ENCODE assay signal across 20 mouse cellular contexts in the genomic region with DNA sequence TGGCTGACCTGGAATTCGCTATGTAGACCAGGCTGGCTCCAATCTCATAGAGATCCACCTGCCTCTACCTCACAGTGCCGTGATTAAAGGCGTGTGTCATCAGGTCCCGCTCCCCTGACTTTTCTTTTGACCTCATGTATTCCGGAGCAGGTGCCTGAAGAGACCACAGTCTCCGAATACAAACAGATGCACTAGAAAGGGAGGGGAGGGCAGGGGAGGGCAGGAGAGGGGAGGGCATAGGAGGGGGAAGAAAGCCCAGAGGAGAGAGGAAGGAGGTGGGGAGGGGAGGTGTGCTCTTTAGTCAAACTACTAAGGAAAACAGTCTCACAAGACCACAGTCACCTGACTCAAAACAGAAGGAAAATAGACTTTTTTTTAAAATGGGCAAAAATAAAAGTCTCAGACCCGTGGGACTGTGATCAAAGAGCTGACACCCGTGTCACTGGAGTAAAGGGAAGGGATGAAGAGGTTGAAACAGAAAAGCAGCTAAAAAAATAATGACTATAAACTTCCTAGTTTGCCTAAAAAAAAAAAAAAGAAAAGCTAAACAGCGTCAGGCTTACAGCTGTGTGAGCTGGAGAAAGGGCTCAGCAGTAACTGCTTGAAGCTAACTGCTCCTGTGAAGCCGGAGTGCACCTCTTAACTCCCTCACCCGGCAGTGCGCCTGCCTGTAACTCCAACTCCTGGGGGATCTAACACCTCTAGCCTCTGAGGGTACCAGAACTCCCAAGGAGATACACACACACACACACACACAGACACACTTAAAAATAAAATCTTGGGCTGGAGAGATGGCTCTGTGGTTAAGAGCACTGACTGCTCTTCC. TPM values are rescaled to one million over a fixed set of nuclear protein-coding genes. Genes with fewer than 3 reads are reported as not detected.
DNase-seq lines count a peak whose midpoint lies in the region; ATAC-seq and TF ChIP-seq lines count a peak whose summit lies in the region.
"Had no signal": no experiment of that assay in that cellular context is flagged by ENCODE, and none has a peak within 500 bp of the region (broad histone marks: within the 10 kb centered on the region; RNA-seq: fewer than 3 reads in every experiment).

No protein-coding gene starts in this region.

- peak overlapping the region; percentile 69 for H3K27ac ChIP-seq in MEL (ENCODE audit: control insufficient read depth, low read depth, low read length)
- no peak overlapping the region for H3K27ac ChIP-seq in cerebellum, adult 2 months (ENCODE audit: insufficient read depth, low read length)
- H3K27ac ChIP-seq in kidney, embryonic 15.5 days, result no peak overlapping the region
- H3K27ac ChIP-seq: hindbrain, embryonic 12.5 days; layer of hippocampus, adult 2 months; left cerebral cortex, adult 2 months; limb, embryonic 10.5 days; midbrain, embryonic 12.5 days; neural tube, embryonic 15.5 days had no signal

- no peaks in the 10 kb centered on the region for H3K9me3 ChIP-seq in MEL (replicated peaks; ENCODE audit: insufficient read depth, low read length)
- H3K9me3 ChIP-seq in kidney, embryonic 15.5 days (replicated peaks), result no peaks in the 10 kb centered on the region
- H3K9me3 ChIP-seq: hindbrain, embryonic 12.5 days; neural tube, embryonic 15.5 days had no signal

- DNase-seq in CD4-positive, CD25-positive, alpha-beta regulatory T cell, adult 2 months (ENCODE audit: low read depth, low spot score), result peak; percentile 44
- peak; percentile 56 for DNase-seq in MEL (ENCODE audit: low read depth, low spot score)
- DNase-seq in naive thymus-derived CD4-positive, alpha-beta T cell, adult 2 months (ENCODE audit: low read depth), result peak; percentile 79
- peak; percentile 54 for DNase-seq in thymus, postnatal 25 days
- no peak for DNase-seq in cerebellum, adult 2 months
- no peak for DNase-seq in embryo, embryonic 9.5 days (ENCODE audit: extremely low spot score)
- DNase-seq: cerebellum, postnatal 14 days; heart, adult 18-20 months; lung, adult 2 months; lung, postnatal 4 days had no signal

- peaks cover 0 to 11% of the 10 kb centered on the region in 2 experiments; a peak in 2 of 4 replicates for H3K36me3 ChIP-seq in MEL (ENCODE audit: control insufficient read depth in 1 of 2, insufficient read depth in 2 of 2, low read length in 2 of 2)
- H3K36me3 ChIP-seq in kidney, embryonic 15.5 days, result no peaks in the 10 kb centered on the region
- H3K36me3 ChIP-seq: hindbrain, embryonic 12.5 days; limb, embryonic 10.5 days; midbrain, embryonic 12.5 days; neural tube, embryonic 15.5 days had no signal

- H3K4me3 ChIP-seq in MEL (ENCODE audit: control insufficient read depth in 1 of 2, insufficient read depth in 1 of 2, low read depth in 2 of 2, low read length in 2 of 2), result peak overlapping the region; percentile 57 to 67
- no peak overlapping the region for H3K4me3 ChIP-seq in cerebellum, adult 2 months (replicated peaks; ENCODE audit: insufficient read depth, low read depth, low read length)
- H3K4me3 ChIP-seq in kidney, embryonic 15.5 days (replicated peaks), result no peak overlapping the region
- H3K4me3 ChIP-seq: erythroblast, embryonic 14.5 days; hindbrain, embryonic 12.5 days; layer of hippocampus, adult 2 months; left cerebral cortex, adult 2 months; limb, embryonic 10.5 days; midbrain, embryonic 12.5 days; neural tube, embryonic 15.5 days had no signal

- TF ChIP-seq POLR2A in MEL (IDR thresholded peaks at IDR 0.05; ENCODE audit: control insufficient read depth in 1 of 2, insufficient read depth in 1 of 2, low read depth in 1 of 2, low read length in 2 of 2, poor library complexity in 1 of 2), result no peak
- no peak for TF ChIP-seq POLR2A in cerebellum, adult 2 months (IDR thresholded peaks at IDR 0.05; ENCODE audit: borderline replicate concordance, insufficient read depth, low read length)

- WGBS in cerebellum, adult 2 months, result 79% methylated on average over 12 of the region's 12 CpGs
- 63% methylated on average over 12 of the region's 12 CpGs for WGBS in kidney, embryonic 15.5 days

- no peak for ATAC-seq in kidney, embryonic 15.5 days (replicated peaks; ENCODE audit: low FRiP score)
- ATAC-seq: forebrain, embryonic 16.5 days had no signal

- H3K27me3 ChIP-seq in MEL (ENCODE audit: control insufficient read depth in 1 of 2, insufficient read depth in 2 of 2, low read length in 2 of 2), result no peaks in the 10 kb centered on the region
- no peaks in the 10 kb centered on the region for H3K27me3 ChIP-seq in cerebellum, adult 2 months (ENCODE audit: control insufficient read depth, insufficient read depth, low read length)
- no peaks in the 10 kb centered on the region for H3K27me3 ChIP-seq in kidney, embryonic 15.5 days
- H3K27me3 ChIP-seq: hindbrain, embryonic 12.5 days; midbrain, embryonic 12.5 days; neural tube, embryonic 15.5 days had no signal

- H3K4me1 ChIP-seq in MEL (ENCODE audit: control insufficient read depth in 1 of 2, insufficient read depth in 2 of 2, low read length in 2 of 2), result peaks cover 5 to 14% of the 10 kb centered on the region in 2 experiments
- H3K4me1 ChIP-seq in cerebellum, adult 2 months (ENCODE audit: control insufficient read depth, insufficient read depth, low read length), result no peaks in the 10 kb centered on the region
- peaks cover 25% of the 10 kb centered on the region for H3K4me1 ChIP-seq in kidney, embryonic 15.5 days
- H3K4me1 ChIP-seq: hindbrain, embryonic 12.5 days; midbrain, embryonic 12.5 days; neural tube, embryonic 15.5 days had no signal

- H3K79me2 ChIP-seq in MEL (ENCODE audit: control insufficient read depth, insufficient read depth, low read length, poor library complexity), result peaks cover 1% of the 10 kb centered on the region; the same call in 1 of the 2 replicates

- no peak for TF ChIP-seq RAD21 in MEL (IDR thresholded peaks at IDR 0.05; ENCODE audit: low read depth, low read length)

- peak overlapping the region; percentile 67 for H3K9ac ChIP-seq in MEL (ENCODE audit: control insufficient read depth, low read depth, low read length, poor library complexity, severe bottlenecking)
- H3K9ac ChIP-seq in kidney, embryonic 15.5 days, result no peak overlapping the region
- H3K9ac ChIP-seq: hindbrain, embryonic 12.5 days; midbrain, embryonic 12.5 days; neural tube, embryonic 15.5 days had no signal

- TF ChIP-seq EP300 in MEL (IDR thresholded peaks at IDR 0.05; ENCODE audit: low read depth in 1 of 2, low read length in 2 of 2), result no peak

- no peak overlapping the region for H3K4me2 ChIP-seq in kidney, embryonic 15.5 days
- H3K4me2 ChIP-seq: hindbrain, embryonic 12.5 days; liver, embryonic 11.5 days; midbrain, embryonic 12.5 days; neural tube, embryonic 15.5 days had no signal

- TF ChIP-seq CTCF in MEL (IDR thresholded peaks at IDR 0.05 in 2 of 3, conservative IDR thresholded peaks at IDR 0.05 in 1 of 3; ENCODE audit: control insufficient read depth in 1 of 3, insufficient read depth in 1 of 3, low read depth in 2 of 3, low read length in 3 of 3, poor library complexity in 1 of 3, severe bottlenecking in 1 of 3), result no peak
- TF ChIP-seq CTCF in cerebellum, adult 2 months (IDR thresholded peaks at IDR 0.05; ENCODE audit: borderline replicate concordance, insufficient read depth, low read depth, low read length), result no peak

TF ChIP-seq in MEL, 35 proteins besides CTCF, POLR2A, EP300 and RAD21:
- TF ChIP-seq ZNF384 (IDR thresholded peaks at IDR 0.05; ENCODE audit: low read depth, low read length) (peak; percentile 79), USF1 (IDR thresholded peaks at IDR 0.05; ENCODE audit: low read depth, low read length) (0 out of 2 replicates have a peak, but pooled peaks have one; percentile 21), BHLHE40 (IDR thresholded peaks at IDR 0.05; ENCODE audit: borderline replicate concordance, low read depth, low read length) (no peak; the same call in 1 of the 2 replicates)
TF ChIP-seq in MEL: peak in this region for 2.

RNA-seq across cellular contexts. Expression of a gene that starts 41.7 kb away (rescaled TPM):
- 14.1 and 16.8 TPM in 2 replicates for total RNA-seq in MEL (2012; rRNA removed)
- 10 to 100 TPM in 1 of 2 experiments, not detected in 1; 20.3 TPM for polyA plus RNA-seq in MEL (2012; ENCODE audit: insufficient read depth in 1 of 2, insufficient read length in 2 of 2, low read depth in 1 of 2, low replicate concordance in 2 of 2, missing spikeins in 1 of 2)
- 6.5 and 6.7 TPM in 2 replicates for polyA plus RNA-seq in cerebellum, adult 2 months (2012; rRNA removed)
- polyA plus RNA-seq in kidney, embryonic 15.5 days (2015; fragmentation: Nextera tagmentation; extraction: Ambion mirVana), result 24.2 and 25.3 TPM in 2 replicates

RNA-seq across cellular contexts. Expression of a gene that starts 42.0 kb away (rescaled TPM):
- total RNA-seq in MEL (2012; rRNA removed), result 136 and 161 TPM in 2 replicates
- 100 to 1,000 TPM; 213 to 835 TPM for polyA plus RNA-seq in MEL (2012; ENCODE audit: insufficient read depth in 1 of 2, insufficient read length in 2 of 2, low read depth in 1 of 2, low replicate concordance in 2 of 2, missing spikeins in 1 of 2)
- polyA plus RNA-seq in cerebellum, adult 2 months (2012; rRNA removed), result 72.8 and 76.9 TPM in 2 replicates
- 125 and 129 TPM in 2 replicates for polyA plus RNA-seq in kidney, embryonic 15.5 days (2015; fragmentation: Nextera tagmentation; extraction: Ambion mirVana)

Comparison
In these comparisons a context has a peak if more than half of its experiments do, and no peak if none do; other contexts are left out.
1. DNase-seq: peak in CD4-positive, CD25-positive, alpha-beta regulatory T cell, adult 2 months (single experiment), MEL (single experiment), naive thymus-derived CD4-positive, alpha-beta T cell, adult 2 months (single experiment) and thymus, postnatal 25 days (single experiment); none in cerebellum, adult 2 months (0 of 2) and embryo, embryonic 9.5 days (single experiment).
2. H3K4me3 ChIP-seq: peak in MEL (2 of 2); none in cerebellum, adult 2 months (single experiment) and kidney, embryonic 15.5 days (single experiment).